Mouse (Mus musculus) neural tube, embryonic 13.5 days (tissue): ENCODE results near the gene Dcst1. TPM values are rescaled to one million over a fixed set of nuclear protein-coding genes. Genes with fewer than 3 reads are reported as not detected.

ENCODE experiments used
- ATAC-seq: fragments of 200-750 bp; cut with Nextera tagmentation; 2 replicates; pipeline ENCODE4 v1.8.0; 2017; ENCODE audit warnings: low read depth, mild to moderate bottlenecking, moderate TSS enrichment, moderate library complexity
- H3K27ac ChIP-seq: fragments of 300-500 bp; sonication (generic); replicated peaks from 2 replicates; pipeline ENCODE4 v1.5.1; 2015; ENCODE audit warnings: moderate library complexity, mild to moderate bottlenecking, inconsistent platforms
- H3K27me3 ChIP-seq: fragments of 300-500 bp; sonication (generic); 2 replicates; pipeline ENCODE4 v1.6.1; 2015; ENCODE audit warnings: mild to moderate bottlenecking, inconsistent platforms
- H3K36me3 ChIP-seq: fragments of 300-500 bp; sonication (generic); 2 replicates; pipeline ENCODE4 v1.6.1; 2015; ENCODE audit warnings: mild to moderate bottlenecking, inconsistent platforms
- H3K4me1 ChIP-seq: fragments of 300-500 bp; sonication (generic); replicated peaks from 2 replicates; pipeline ENCODE4 v1.6.1; 2015; ENCODE audit warnings: inconsistent platforms
- H3K4me2 ChIP-seq: fragments of 300-500 bp; sonication (generic); 2 replicates; pipeline ENCODE4 v1.6.1; 2015; ENCODE audit warnings: inconsistent platforms, mild to moderate bottlenecking, moderate library complexity
- H3K4me3 ChIP-seq: fragments of 300-500 bp; sonication (generic); 2 replicates; pipeline ENCODE4 v1.5.1; 2015; ENCODE audit warnings: mild to moderate bottlenecking, inconsistent platforms
- H3K9ac ChIP-seq: fragments of 300-500 bp; sonication (generic); 2 replicates; pipeline ENCODE4 v1.6.1; 2015; ENCODE audit warnings: moderate library complexity, mild to moderate bottlenecking, inconsistent platforms
- H3K9me3 ChIP-seq: fragments of 300-500 bp; sonication (generic); 2 replicates; pipeline ENCODE4 v1.6.1; 2016; ENCODE audit warnings: inconsistent platforms
- WGBS: fragments of 180-500 bp; shearing (Covaris S2); methylation state at CpG from one replicate; pipeline ENCODE4 v1.1.7; 2015; 5-methylcytosine and 5-hydroxymethylcytosine counted together
- polyA plus RNA-seq: library from polyadenylated mRNA; unstranded; fragments of >200 nt; fragmentation: Nextera tagmentation; extraction: Ambion mirVana; gene quantifications from 2 replicates; pipeline ENCODE4 v1.2.1, GENCODE M21; 2015

Gene Dcst1
- polyA plus RNA-seq, 1 experiment from 2014 or later: 1.1 TPM

DNA sequence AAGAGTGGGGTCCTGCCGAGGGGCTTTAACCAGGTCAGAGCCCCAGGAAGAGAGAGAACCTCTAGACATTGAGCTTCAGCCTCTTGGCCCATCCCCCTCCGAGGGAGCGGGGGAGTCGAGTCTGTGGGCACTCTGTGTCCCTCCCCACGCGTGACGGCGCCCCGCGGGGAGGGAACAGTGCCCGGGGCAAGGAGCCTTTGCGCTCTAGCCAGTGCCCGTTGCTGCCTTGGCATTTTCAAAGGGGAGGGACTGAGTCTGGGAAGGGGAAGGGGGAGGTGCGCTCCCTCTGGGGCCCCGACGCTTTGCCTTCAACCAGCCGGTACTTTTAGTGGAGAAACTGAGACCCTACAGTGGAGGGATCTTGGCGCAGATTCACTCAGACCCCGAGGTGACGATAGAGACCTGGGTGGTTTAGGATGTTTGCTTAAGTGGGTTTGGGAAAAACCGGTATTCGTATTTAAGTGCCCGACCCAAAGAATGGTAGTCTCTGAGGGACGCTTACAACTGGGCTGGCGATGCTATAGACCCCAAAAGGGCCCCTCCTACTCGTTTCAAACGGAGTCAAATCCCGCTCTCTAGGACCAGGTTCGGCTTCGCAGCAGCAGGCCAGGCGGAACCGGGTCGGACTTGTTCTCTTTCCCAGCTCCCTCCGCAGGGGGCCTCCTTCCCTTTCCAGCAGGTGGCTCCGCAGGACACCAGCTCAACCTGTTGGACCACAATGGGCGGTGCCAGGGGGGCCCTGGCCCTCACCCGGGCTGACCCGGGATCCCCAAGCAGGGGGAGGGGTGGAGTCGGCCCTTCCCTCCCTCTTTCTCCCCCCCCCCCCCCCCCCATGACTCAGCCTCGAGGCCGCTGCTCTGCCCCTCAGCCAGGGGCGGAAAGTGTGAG lies 29.2 kb upstream of the Dcst1 start, which contains the start of gene Zbtb7b:
Gene Zbtb7b, minus strand, starts transcription at position 771 of the 888 bp plus-strand sequence.
- H3K4me1 ChIP-seq: peaks cover 69% of the 10 kb centered on the region
- under 1% methylated on average over 41 of the region's 42 CpGs for WGBS
- H3K9me3 ChIP-seq: no peaks in the 10 kb centered on the region
- no peaks in the 10 kb centered on the region for H3K36me3 ChIP-seq
- peaks cover 32% of the 10 kb centered on the region for H3K27me3 ChIP-seq
- peak within 1 kb of the TSS; percentile 68 for H3K27ac ChIP-seq
- H3K4me3 ChIP-seq: peak within 1 kb of the TSS; percentile 51
- peak; percentile 54 for ATAC-seq
- H3K9ac ChIP-seq: peak within 1 kb of the TSS; percentile 73
- peak within 1 kb of the TSS; percentile 99 for H3K4me2 ChIP-seq

DNA sequence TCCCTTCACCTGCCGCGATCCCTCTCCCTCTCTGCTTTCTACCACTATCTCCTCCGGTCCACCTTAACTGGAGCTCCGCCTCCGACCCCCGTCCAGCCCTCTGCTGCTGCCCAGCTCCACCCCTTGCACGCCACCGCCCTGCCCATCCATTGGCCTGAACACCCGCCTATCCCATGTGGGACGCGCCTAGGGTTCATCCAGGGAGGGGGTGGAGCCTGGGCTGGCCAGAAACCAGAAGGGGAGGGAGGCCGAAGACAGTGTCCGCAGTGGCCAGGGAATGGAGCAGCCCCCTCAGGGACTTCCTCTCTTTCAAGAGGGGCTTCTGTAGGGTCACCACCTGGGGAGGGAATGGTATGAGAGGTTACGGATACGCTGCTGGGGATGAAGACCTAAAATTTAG lies 28.6 kb upstream of the Dcst1 start:
- Histone ChIP-seq H3K4me2 (peak overlapping the region; percentile 99), H3K36me3 (no peaks in the 10 kb centered on the region), H3K4me3 (peak overlapping the region; percentile 51), H3K27me3 (peaks cover 32% of the 10 kb centered on the region), H3K27ac (peak overlapping the region; percentile 68), H3K4me1 (peaks cover 70% of the 10 kb centered on the region), H3K9ac (peak overlapping the region; percentile 73), H3K9me3 (no peaks in the 10 kb centered on the region)
- ATAC-seq: peak; percentile 91
- under 1% methylated on average over 15 of the region's 15 CpGs for WGBS

DNA sequence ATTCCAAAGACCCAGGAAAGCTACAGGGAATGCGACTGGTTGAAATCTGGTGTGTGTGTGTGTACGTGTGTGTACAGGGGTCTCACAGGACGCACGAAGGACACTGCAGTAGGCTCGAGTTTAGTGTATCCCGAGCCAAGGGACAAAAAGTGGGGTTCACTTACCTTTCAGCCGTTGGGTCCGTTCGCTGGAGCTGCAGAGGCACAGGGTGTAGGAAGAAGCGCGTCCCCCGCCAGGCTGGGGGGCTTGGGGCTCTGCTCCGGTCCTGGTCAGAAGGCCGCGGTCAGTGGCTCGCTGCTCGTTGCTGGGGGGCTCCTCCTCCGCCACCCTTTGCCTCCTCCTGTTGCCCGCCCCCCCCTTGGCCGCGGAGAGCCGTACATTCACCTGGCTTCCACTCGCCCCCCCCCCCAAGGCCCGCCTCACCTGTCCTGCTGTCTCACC lies 27.8 kb upstream of the Dcst1 start:
- H3K27me3 ChIP-seq: peaks cover 32% of the 10 kb centered on the region

DNA sequence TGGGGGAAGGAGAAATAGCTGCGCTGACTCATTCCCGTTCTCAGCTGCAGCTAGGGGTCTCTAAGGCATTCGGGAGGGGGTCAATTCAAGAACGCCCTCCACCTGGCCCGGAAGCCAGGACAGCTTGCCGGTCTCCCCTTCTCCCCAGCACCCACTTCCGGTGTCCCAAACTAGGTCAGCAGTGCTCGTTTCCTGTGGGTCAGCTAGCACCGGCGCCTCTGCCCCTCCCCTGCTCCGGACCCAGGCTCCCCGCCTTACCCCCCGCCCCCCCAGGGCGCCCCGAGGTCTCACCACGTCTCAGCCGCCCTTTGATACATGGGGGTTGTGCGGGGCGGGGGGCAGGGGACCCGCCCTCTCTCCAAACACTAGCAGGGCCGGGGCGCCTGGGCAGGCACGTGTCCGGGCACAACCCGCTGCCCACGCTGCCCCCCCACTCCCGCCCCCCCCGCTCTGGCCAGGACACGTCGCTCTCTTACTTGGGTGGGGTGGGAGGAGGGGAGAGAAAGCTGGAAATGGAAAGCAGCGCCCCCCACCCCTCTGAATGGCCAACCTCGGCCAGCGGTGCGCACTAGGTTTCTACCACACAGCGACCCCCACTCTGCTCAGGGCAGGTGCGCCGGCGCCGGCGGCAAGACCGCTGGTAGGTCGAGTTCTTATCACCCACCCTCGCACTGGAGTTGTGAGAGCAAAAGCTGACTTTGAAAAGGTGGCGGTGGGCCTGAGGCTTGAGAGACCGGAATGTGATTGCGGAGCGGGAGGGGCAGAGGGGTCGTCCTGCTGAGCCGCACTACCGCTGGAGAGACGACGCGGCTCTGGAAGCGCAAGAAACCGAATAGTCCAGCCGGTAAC lies 26.8 kb upstream of the Dcst1 start:
- Histone ChIP-seq H3K9me3 (no peaks in the 10 kb centered on the region), H3K27me3 (peaks cover 32% of the 10 kb centered on the region), H3K9ac (peak overlapping the region; percentile 71), H3K36me3 (no peaks in the 10 kb centered on the region), H3K4me1 (peaks cover 71% of the 10 kb centered on the region), H3K27ac (no peak overlapping the region), H3K4me2 (peak overlapping the region; percentile 99), H3K4me3 (peak overlapping the region; percentile 51)
- under 1% methylated on average over 54 of the region's 56 CpGs for WGBS
- ATAC-seq: no peak

More for the DNA sequence above, 27.8 kb upstream of the Dcst1 start:
- peak overlapping the region; percentile 99 for H3K4me2 ChIP-seq
- H3K27ac ChIP-seq: no peak overlapping the region
- H3K36me3 ChIP-seq: no peaks in the 10 kb centered on the region
- no peaks in the 10 kb centered on the region for H3K9me3 ChIP-seq
- peak overlapping the region; percentile 51 for H3K4me3 ChIP-seq
- ATAC-seq: no peak
- H3K4me1 ChIP-seq: peaks cover 73% of the 10 kb centered on the region
- peak overlapping the region; percentile 71; the same call in 1 of the 2 replicates for H3K9ac ChIP-seq
- WGBS: 0% methylated on average over 18 of the region's 24 CpGs

DNA sequence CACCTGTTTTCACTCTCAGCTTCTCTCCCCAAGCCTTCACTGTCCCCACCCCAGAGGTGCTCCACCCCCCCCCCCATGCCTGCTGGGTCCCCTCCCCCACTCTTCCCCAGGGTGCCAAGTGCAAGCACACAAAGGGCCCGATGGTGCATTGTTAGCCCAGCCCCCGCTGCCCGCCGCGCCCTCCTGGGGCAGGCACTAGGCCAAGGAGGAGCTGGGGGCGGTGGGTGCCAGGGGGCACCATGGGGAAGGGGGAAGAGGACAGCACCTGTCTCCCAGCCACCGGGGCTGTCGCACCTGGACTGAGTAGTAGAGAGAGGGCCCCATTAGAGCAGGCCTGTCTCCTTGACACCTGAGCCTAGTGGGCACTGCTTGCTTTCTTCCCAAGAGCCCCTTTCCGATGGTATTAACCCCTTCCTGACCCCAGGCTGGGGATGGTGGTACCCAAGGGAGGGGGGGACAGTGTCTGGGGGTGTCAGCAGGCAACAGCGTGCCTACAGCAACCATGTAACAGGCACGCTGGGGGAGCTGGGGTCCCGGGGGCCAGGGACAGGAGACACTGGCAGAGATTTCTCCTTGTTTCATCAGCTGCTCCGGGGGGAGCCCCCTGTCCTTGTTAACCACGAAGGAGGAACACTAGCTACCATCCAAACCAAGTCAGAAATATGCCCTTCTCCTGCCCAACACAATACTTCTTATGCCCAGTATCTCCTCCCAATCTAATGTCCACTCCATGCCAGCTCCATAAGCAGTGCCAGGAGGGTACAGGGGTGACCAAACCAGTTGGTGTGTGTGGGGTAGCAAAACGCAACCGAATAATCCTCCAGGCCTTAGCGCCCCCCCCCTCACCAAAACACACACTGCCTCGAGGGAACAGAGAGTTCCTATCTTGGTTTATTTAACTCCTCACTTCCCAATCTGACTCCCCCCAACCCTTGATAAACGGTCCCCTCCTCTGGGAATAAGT lies 25.9 kb upstream of the Dcst1 start:
- H3K9me3 ChIP-seq: no peaks in the 10 kb centered on the region
- H3K27ac ChIP-seq: no peak overlapping the region
- peaks cover 62% of the 10 kb centered on the region for H3K4me1 ChIP-seq
- peaks cover 28% of the 10 kb centered on the region for H3K27me3 ChIP-seq
- peak overlapping the region; percentile 71 for H3K9ac ChIP-seq
- H3K4me2 ChIP-seq: peak overlapping the region; percentile 99
- H3K4me3 ChIP-seq: peak overlapping the region; percentile 51
- no peak for ATAC-seq
- no peaks in the 10 kb centered on the region for H3K36me3 ChIP-seq
- WGBS: 8% methylated on average over 19 of the region's 19 CpGs

DNA sequence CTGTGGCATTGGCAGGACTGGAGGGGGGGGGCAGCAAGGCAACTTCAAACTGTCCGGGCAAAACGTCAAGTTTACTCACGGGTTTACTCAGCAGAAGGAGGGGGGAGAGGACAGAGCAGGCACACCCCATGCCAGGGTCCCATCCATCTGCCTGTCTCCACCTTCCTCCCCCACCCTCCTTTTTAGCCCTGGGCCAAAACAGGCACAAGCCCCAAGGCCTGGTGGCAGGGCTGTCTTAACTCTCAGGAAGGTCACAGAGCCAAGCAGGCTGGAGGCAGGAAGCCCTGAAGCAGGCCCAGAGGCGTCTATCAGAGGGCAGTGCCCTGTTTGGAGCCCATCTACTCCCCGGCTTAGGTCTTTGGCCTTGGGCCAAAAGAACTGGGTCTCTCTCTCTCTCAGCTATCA lies 25.1 kb upstream of the Dcst1 start:
- Histone ChIP-seq H3K27me3 (peaks cover 24% of the 10 kb centered on the region), H3K9me3 (no peaks in the 10 kb centered on the region), H3K4me3 (no peak overlapping the region), H3K4me2 (no peak overlapping the region), H3K4me1 (peaks cover 54% of the 10 kb centered on the region), H3K9ac (no peak overlapping the region), H3K36me3 (no peaks in the 10 kb centered on the region), H3K27ac (no peak overlapping the region)
- no peak for ATAC-seq
- WGBS: 51% methylated on average over 5 of the region's 5 CpGs

DNA sequence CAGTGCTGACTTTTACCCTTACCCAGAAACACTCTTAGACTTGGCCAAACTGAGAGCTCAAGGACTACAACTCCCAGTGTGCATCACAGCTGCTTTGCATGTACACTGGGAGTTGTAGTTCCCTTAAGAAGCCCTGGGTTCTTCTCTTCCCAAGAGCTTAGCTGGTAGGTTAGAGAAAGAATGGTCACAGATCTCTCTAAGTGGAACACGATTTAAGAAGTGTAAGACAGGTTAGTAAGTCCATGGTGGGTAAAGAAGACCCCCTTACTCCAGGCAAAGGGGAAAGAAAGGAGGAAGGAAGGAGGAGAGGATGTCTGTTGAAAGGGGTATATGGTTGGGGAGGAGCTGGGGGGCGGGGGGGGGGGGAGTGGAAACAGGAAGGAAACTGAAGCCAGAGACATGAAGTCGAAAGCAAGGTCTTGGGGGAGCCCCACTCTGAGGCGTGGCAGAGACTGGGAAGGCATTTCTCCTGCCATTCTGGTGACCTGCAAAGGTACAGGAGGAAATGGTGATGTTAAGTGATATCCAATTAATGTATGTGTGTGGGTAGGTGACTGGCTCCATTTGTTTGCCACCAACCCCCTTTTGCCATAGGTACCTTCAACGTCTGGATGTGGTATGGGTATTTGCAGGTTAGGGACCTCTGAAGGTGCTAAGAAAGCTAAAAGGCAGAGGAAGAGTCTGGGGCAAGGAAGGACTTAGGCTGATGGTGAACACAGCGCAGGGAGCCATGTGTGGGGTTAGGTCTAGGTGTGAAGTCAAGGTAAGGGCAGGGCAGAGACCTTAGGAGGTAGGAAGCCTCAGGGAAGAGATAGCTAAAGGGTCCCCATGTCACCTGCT lies 24.1 kb upstream of the Dcst1 start:
- Histone ChIP-seq H3K4me2 (no peak overlapping the region), H3K27me3 (peaks cover 16% of the 10 kb centered on the region), H3K4me3 (no peak overlapping the region), H3K27ac (no peak overlapping the region), H3K36me3 (no peaks in the 10 kb centered on the region), H3K9me3 (no peaks in the 10 kb centered on the region), H3K9ac (no peak overlapping the region), H3K4me1 (peaks cover 44% of the 10 kb centered on the region)
- 62% methylated on average over 5 of the region's 6 CpGs for WGBS
- no peak for ATAC-seq

DNA sequence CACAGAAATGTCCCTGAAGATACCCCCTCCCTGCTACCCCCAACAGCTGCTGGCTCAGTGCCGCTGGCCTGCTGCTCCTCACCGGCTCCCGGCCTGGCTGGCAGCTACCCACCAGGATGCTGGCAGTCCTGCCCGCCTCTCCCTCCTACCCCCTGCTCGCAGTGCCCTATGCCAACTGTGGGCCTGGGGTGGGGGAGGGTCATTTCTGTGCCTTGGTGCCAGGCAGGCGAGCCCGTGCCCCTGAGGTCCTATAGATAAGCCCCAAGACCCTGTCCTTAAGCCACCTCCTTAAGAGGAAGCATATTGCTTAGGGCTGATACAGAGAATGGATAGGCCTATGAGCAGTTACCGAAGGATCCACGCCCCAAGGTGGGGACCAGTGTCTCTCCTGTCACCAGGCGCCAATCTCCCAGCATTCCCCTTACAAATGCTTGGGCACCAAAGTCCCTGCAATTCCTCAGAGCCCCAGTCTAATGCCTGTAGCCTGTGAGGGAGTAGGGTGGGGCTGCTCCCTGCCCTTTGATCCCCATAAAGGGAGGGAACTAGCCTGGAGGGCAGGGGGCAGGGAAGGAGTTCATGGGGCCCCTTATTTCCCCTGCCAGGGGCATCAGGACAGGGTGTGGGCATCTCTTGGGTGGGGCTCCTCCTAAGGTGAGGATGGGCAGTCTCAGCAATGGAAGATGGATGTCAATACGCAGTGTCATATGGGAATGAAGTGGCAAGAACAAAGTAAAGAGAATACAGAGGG lies 23.3 kb upstream of the Dcst1 start:
- no peak for ATAC-seq
- Histone ChIP-seq H3K27ac (no peak overlapping the region), H3K36me3 (no peaks in the 10 kb centered on the region), H3K4me1 (peaks cover 36% of the 10 kb centered on the region), H3K27me3 (peaks cover 16% of the 10 kb centered on the region), H3K4me2 (no peak overlapping the region), H3K9ac (no peak overlapping the region), H3K9me3 (no peaks in the 10 kb centered on the region), H3K4me3 (no peak overlapping the region)
- 66% methylated on average over 11 of the region's 11 CpGs for WGBS

DNA sequence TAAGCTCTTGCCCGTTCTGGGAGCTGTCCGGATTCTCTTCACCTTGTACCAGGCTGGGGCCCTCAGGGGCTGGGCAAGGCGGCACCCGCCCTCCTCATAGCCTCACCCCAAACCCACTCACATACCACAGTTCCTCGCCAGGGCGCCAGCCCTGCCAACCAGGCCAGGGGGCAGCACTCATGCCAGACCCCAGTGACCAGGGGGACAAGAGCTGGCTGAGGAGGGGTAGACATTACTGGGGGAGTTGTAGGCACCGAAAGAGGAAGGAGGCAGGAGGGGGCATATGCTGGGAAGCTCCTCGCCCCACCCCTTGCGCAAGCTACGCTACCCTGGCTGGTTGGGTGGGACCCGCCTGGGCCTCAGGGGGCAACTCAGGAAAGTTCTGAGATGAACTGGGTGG lies 22.6 kb upstream of the Dcst1 start:
- H3K27ac ChIP-seq: no peak overlapping the region
- 85% methylated on average over 11 of the region's 11 CpGs for WGBS
- no peaks in the 10 kb centered on the region for H3K9me3 ChIP-seq
- peaks cover 30% of the 10 kb centered on the region for H3K4me1 ChIP-seq
- H3K4me3 ChIP-seq: no peak overlapping the region
- peaks cover 12% of the 10 kb centered on the region for H3K27me3 ChIP-seq
- H3K9ac ChIP-seq: no peak overlapping the region
- no peaks in the 10 kb centered on the region for H3K36me3 ChIP-seq
- ATAC-seq: no peak
- H3K4me2 ChIP-seq: no peak overlapping the region
